Mouse (Mus musculus): ENCODE results near the gene Gm17428. TPM values are rescaled to one million over a fixed set of nuclear protein-coding genes. Genes with fewer than 3 reads are reported as not detected.

Gene Gm17428
- polyA plus RNA-seq, 1 experiment from 2014 or later, result not detected

DNA sequence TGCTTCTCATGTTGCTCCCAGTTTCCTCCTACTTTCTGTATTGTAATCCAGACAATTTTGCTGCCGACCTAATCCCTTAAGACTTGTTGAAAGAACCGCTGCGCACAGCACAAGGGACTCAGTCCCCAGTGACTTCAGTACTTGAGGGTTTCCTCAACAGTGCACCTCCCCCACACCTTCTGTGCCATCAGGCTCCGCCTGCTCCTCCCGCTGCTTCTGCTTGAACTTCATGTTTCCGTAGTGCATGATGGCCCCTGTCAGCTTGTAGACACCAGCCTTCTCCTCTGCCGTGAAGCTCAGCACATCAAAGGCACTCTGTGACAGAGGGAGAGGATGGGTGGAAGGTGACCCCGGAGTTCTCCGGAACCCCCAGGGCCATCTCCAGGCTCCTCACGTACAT, 16.0 kb upstream of the Gm17428 start:
- H3K4me1 ChIP-seq (ENCODE audit: insufficient read depth), result no peaks in the 10 kb centered on the region
- H3K9me3 ChIP-seq (ENCODE audit: low read depth, low read length), result no peaks in the 10 kb centered on the region
- H3K27me3 ChIP-seq (ENCODE audit: insufficient read depth, low read length), result no peaks in the 10 kb centered on the region
- WGBS, result 60% methylated on average over 10 of the region's 10 CpGs
- H3K4me3 ChIP-seq (ENCODE audit: low read depth, low read length), result no peak overlapping the region
- DNase-seq, result no peak
- H3K36me3 ChIP-seq (ENCODE audit: insufficient read depth), result no peaks in the 10 kb centered on the region
- no peak for TF ChIP-seq CTCF (IDR thresholded peaks at IDR 0.05; ENCODE audit: low read depth)
- no peak overlapping the region for H3K27ac ChIP-seq (ENCODE audit: low read depth)
- ATAC-seq (ENCODE audit: insufficient read depth), result no peak
- no peak overlapping the region for H3K9ac ChIP-seq
- H3K4me2 ChIP-seq, result no peak overlapping the region

- Histone ChIP-seq H3K4me3 (ENCODE audit: low read depth, low read length) (no peak overlapping the region), H3K4me2 (no peak overlapping the region), H3K27ac (ENCODE audit: low read depth) (no peak overlapping the region), H3K4me1 (ENCODE audit: insufficient read depth) (no peaks in the 10 kb centered on the region), H3K9ac (no peak overlapping the region), H3K36me3 (ENCODE audit: insufficient read depth) (no peaks in the 10 kb centered on the region), H3K27me3 (ENCODE audit: insufficient read depth, low read length) (no peaks in the 10 kb centered on the region), H3K9me3 (ENCODE audit: low read depth, low read length) (no peaks in the 10 kb centered on the region)
- 66% methylated on average over 5 of the region's 5 CpGs for WGBS
- DNase-seq, result no peak
- no peak for ATAC-seq (ENCODE audit: insufficient read depth)
- TF ChIP-seq CTCF (IDR thresholded peaks at IDR 0.05; ENCODE audit: low read depth), result no peak
These were observed 15.2 kb upstream of the Gm17428 start for GRCm38 (mm10) chr14:54961487-54961886.

GRCm38 (mm10) chr14:54962714-54963113, 14.0 kb upstream of the Gm17428 start:
- Histone ChIP-seq H3K27ac (ENCODE audit: low read depth) (no peak overlapping the region), H3K4me1 (ENCODE audit: insufficient read depth) (no peaks in the 10 kb centered on the region), H3K27me3 (ENCODE audit: insufficient read depth, low read length) (no peaks in the 10 kb centered on the region), H3K36me3 (ENCODE audit: insufficient read depth) (no peaks in the 10 kb centered on the region), H3K4me2 (no peak overlapping the region), H3K4me3 (ENCODE audit: low read depth, low read length) (no peak overlapping the region), H3K9ac (peak overlapping the region; percentile 16; the same call in 1 of the 2 replicates), H3K9me3 (ENCODE audit: low read depth, low read length) (no peaks in the 10 kb centered on the region)
- no peak for TF ChIP-seq CTCF (IDR thresholded peaks at IDR 0.05; ENCODE audit: low read depth)
- WGBS, result 78% methylated on average over 7 of the region's 7 CpGs
- ATAC-seq (ENCODE audit: insufficient read depth) (no peak), DNase-seq (no peak)

DNA sequence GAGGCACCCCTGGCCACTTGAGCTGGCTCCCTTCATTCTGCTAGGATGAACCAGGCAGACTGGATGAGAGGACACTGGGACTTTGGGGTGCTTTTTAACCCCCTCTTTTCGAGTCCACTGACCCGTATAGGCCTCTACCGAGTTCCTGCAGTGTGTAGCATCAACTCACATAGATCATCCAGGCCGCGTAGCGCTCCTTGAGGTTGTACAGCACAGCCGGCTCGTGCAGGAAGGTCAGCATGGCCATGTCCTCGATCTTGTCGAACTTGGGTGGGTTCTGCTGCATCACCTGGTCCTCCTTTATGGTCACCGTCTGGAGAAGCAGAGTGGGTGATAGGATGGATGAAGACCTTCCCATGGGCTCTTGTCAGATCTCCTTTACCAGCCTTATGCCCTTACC, 13.0 kb upstream of the Gm17428 start:
- H3K36me3 ChIP-seq (ENCODE audit: insufficient read depth), result no peaks in the 10 kb centered on the region
- 0 out of 2 replicates have a peak overlapping the region, but pooled peaks have one; percentile 25 for H3K27ac ChIP-seq (ENCODE audit: low read depth)
- H3K27me3 ChIP-seq (ENCODE audit: insufficient read depth, low read length), result no peaks in the 10 kb centered on the region
- ATAC-seq (ENCODE audit: insufficient read depth) (no peak), DNase-seq (no peak)
- TF ChIP-seq CTCF (IDR thresholded peaks at IDR 0.05; ENCODE audit: low read depth), result no peak
- H3K4me3 ChIP-seq (ENCODE audit: low read depth, low read length), result no peak overlapping the region
- H3K9me3 ChIP-seq (ENCODE audit: low read depth, low read length), result no peaks in the 10 kb centered on the region
- no peak overlapping the region for H3K4me2 ChIP-seq
- no peaks in the 10 kb centered on the region for H3K4me1 ChIP-seq (ENCODE audit: insufficient read depth)
- no peak overlapping the region for H3K9ac ChIP-seq
- WGBS, result 89% methylated on average over 11 of the region's 11 CpGs

DNA sequence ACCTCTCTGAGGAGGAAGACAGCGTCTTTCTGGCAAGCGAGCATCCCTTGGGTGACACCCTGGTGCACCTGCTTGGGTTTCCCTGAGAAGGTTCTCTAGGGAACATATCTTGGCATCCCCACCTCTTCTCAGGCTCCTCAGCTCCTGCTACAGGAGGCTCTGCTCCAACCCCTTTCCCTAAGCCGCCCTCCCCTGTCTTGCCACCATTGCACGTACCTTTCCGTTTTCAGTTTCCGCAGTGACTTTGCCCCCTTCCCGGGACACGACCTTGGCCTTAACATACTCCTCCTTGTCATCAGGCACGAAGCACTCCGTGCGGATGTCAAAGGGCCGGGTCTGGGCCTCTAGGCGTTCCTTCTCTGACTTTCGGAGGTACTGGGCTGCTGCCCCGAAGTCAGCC, 11.7 kb upstream of the Gm17428 start:
- no peaks in the 10 kb centered on the region for H3K27me3 ChIP-seq (ENCODE audit: insufficient read depth, low read length)
- H3K9ac ChIP-seq, result peak overlapping the region; percentile 7; the same call in 1 of the 2 replicates
- no peaks in the 10 kb centered on the region for H3K4me1 ChIP-seq (ENCODE audit: insufficient read depth)
- H3K4me3 ChIP-seq (ENCODE audit: low read depth, low read length), result 0 out of 2 replicates have a peak overlapping the region, but pooled peaks have one; percentile 3
- H3K36me3 ChIP-seq (ENCODE audit: insufficient read depth), result no peaks in the 10 kb centered on the region
- TF ChIP-seq CTCF (IDR thresholded peaks at IDR 0.05; ENCODE audit: low read depth), result no peak
- no peak for ATAC-seq (ENCODE audit: insufficient read depth)
- no peaks in the 10 kb centered on the region for H3K9me3 ChIP-seq (ENCODE audit: low read depth, low read length)
- no peak for DNase-seq
- H3K27ac ChIP-seq (ENCODE audit: low read depth), result no peak overlapping the region
- H3K4me2 ChIP-seq, result no peak overlapping the region
- WGBS, result 62% methylated on average over 15 of the region's 15 CpGs

DNA sequence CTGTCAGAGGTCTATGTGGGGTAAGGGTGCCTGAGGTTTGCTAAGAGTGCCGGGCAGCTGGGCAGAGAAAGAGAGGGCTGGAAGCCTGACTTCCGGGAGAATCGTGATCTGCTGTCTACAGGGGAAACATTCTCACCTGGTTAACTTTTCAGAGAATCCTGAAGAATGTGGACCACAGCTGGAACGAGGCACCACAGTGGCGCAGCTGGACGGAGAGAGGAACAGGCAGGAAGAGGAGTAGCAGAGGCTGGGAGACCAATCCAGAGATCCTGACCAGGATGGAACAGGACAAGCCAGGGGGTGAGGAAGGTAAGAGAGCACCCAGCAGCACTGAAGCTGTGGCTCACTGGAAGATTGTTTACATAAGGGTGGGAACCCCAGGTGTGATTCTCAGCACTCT, 11.1 kb upstream of the Gm17428 start:
- Histone ChIP-seq H3K27ac (ENCODE audit: low read depth) (peak overlapping the region; percentile 2; the same call in 1 of the 2 replicates), H3K4me3 (ENCODE audit: low read depth, low read length) (no peak overlapping the region), H3K9ac (peak overlapping the region; percentile 7; the same call in 1 of the 2 replicates), H3K36me3 (ENCODE audit: insufficient read depth) (no peaks in the 10 kb centered on the region), H3K4me2 (no peak overlapping the region), H3K4me1 (ENCODE audit: insufficient read depth) (no peaks in the 10 kb centered on the region), H3K27me3 (ENCODE audit: insufficient read depth, low read length) (no peaks in the 10 kb centered on the region), H3K9me3 (ENCODE audit: low read depth, low read length) (no peaks in the 10 kb centered on the region)
- DNase-seq, result no peak
- no peak for ATAC-seq (ENCODE audit: insufficient read depth)
- WGBS, result 47% methylated on average over 6 of the region's 6 CpGs
- no peak for TF ChIP-seq CTCF (IDR thresholded peaks at IDR 0.05; ENCODE audit: low read depth)

- 59% methylated on average over 7 of the region's 7 CpGs for WGBS
- ATAC-seq (ENCODE audit: insufficient read depth), result no peak
These were observed 10.3 kb upstream of the Gm17428 start, which contains the start of gene Myh6 for GRCm38 (mm10) chr14:54966320-54966977. Gene Myh6 (minus strand): TSS chr14:54966927.

More at GRCm38 (mm10) chr14:54966320-54966977, 10.3 kb upstream of the Gm17428 start, which contains the start of gene Myh6:
- Histone ChIP-seq H3K4me2 (no peak within 1 kb of the TSS), H3K9me3 (ENCODE audit: low read depth, low read length) (no peaks in the 10 kb centered on the region), H3K36me3 (ENCODE audit: insufficient read depth) (no peaks in the 10 kb centered on the region), H3K4me1 (ENCODE audit: insufficient read depth) (no peaks in the 10 kb centered on the region), H3K27ac (ENCODE audit: low read depth) (peak within 1 kb of the TSS; percentile 2; the same call in 1 of the 2 replicates), H3K9ac (no peak within 1 kb of the TSS), H3K27me3 (ENCODE audit: insufficient read depth, low read length) (no peaks in the 10 kb centered on the region), H3K4me3 (ENCODE audit: low read depth, low read length) (no peak within 1 kb of the TSS)
- DNase-seq, result no peak
- TF ChIP-seq CTCF (IDR thresholded peaks at IDR 0.05; ENCODE audit: low read depth), result no peak

All from lung, embryonic 14.5 days (tissue).